27 mouse cellular contexts compared by ENCODE assay signal in genomic region chrX:134300219-134300618, GRCm38 (mm10). TPM values are rescaled to one million over a fixed set of nuclear protein-coding genes. Genes with fewer than 3 reads are reported as not detected.
DNase-seq lines count a peak whose midpoint lies in the region; ATAC-seq and TF ChIP-seq lines count a peak whose summit lies in the region.
"Had no signal": no experiment of that assay in that cellular context is flagged by ENCODE, and none has a peak within 500 bp of the region (broad histone marks: within the 10 kb centered on the region; RNA-seq: fewer than 3 reads in every experiment).

No protein-coding gene starts in this region.

- H3K4me3 ChIP-seq in hindbrain, embryonic 15.5 days = no peak overlapping the region
- H3K4me3 ChIP-seq in hindbrain, embryonic 11.5 days (ENCODE audit: low read depth, low read length) = no peak overlapping the region
- no peak overlapping the region for H3K4me3 ChIP-seq in G1E (ENCODE audit: low read depth, low read length)
- H3K4me3 ChIP-seq in neural tube, embryonic 15.5 days (replicated peaks) = no peak overlapping the region
- H3K4me3 ChIP-seq: heart, adult 2 months; heart, embryonic 13.5 days; kidney, embryonic 15.5 days had no signal

- DNase-seq in hindbrain, embryonic 11.5 days (ENCODE audit: low spot score) = no peak
- DNase-seq in G1E (ENCODE audit: low spot score) = no peak
- DNase-seq in NIH3T3 (ENCODE audit: low read depth) = peak; percentile 9
- no peak for DNase-seq in right cerebral cortex, postnatal 14 days
- no peak for DNase-seq in layer of hippocampus, adult 18-20 months (ENCODE audit: low spot score in 2 of 2)
- no peak for DNase-seq in embryo, embryonic 10.5 days (ENCODE audit: low spot score)
- DNase-seq: adrenal gland, adult 2 months; adrenal gland, postnatal 36 days; cerebellum, adult 2 months; cerebellum, postnatal 14 days; heart, adult 2 months; heart, postnatal 10 days; kidney, adult 18-20 months; kidney, postnatal 4 days; liver; lung, embryonic 14.5 days; lung, postnatal 14 days had no signal

- no peaks in the 10 kb centered on the region for H3K4me1 ChIP-seq in hindbrain, embryonic 15.5 days (replicated peaks)
- no peaks in the 10 kb centered on the region for H3K4me1 ChIP-seq in hindbrain, embryonic 11.5 days (replicated peaks; ENCODE audit: control insufficient read depth, insufficient read depth, low read length)
- H3K4me1 ChIP-seq in G1E (ENCODE audit: insufficient read depth, low read depth, low read length) = peaks cover 32% of the 10 kb centered on the region
- 0 out of 2 replicates have a peak, but pooled peaks cover 3% of the 10 kb centered on the region for H3K4me1 ChIP-seq in neural tube, embryonic 15.5 days
- H3K4me1 ChIP-seq: kidney, embryonic 15.5 days had no signal

- H3K27ac ChIP-seq in hindbrain, embryonic 15.5 days (replicated peaks) = no peak overlapping the region
- no peak overlapping the region for H3K27ac ChIP-seq in hindbrain, embryonic 11.5 days (ENCODE audit: low read depth, low read length)
- no peak overlapping the region for H3K27ac ChIP-seq in neural tube, embryonic 15.5 days (replicated peaks)
- H3K27ac ChIP-seq: heart, adult 2 months; heart, embryonic 13.5 days; kidney, embryonic 15.5 days; liver, embryonic 14.5 days had no signal

- H3K27me3 ChIP-seq in hindbrain, embryonic 15.5 days = no peaks in the 10 kb centered on the region
- H3K27me3 ChIP-seq in hindbrain, embryonic 11.5 days (ENCODE audit: control insufficient read depth, insufficient read depth, low read length) = no peaks in the 10 kb centered on the region; the same call in 1 of the 2 replicates
- H3K27me3 ChIP-seq in G1E (ENCODE audit: insufficient read depth, low read length) = peaks cover 15% of the 10 kb centered on the region
- no peaks in the 10 kb centered on the region for H3K27me3 ChIP-seq in neural tube, embryonic 15.5 days (replicated peaks)

- H3K36me3 ChIP-seq in hindbrain, embryonic 15.5 days = no peaks in the 10 kb centered on the region
- no peaks in the 10 kb centered on the region for H3K36me3 ChIP-seq in hindbrain, embryonic 11.5 days (ENCODE audit: control insufficient read depth, insufficient read depth, low read length)
- no peaks in the 10 kb centered on the region for H3K36me3 ChIP-seq in G1E (replicated peaks)
- no peaks in the 10 kb centered on the region for H3K36me3 ChIP-seq in neural tube, embryonic 15.5 days
- H3K36me3 ChIP-seq: heart, embryonic 13.5 days; kidney, embryonic 15.5 days had no signal

- no peak for TF ChIP-seq CTCF in G1E (IDR thresholded peaks at IDR 0.05; ENCODE audit: low read depth, low read length)

- WGBS in hindbrain, embryonic 15.5 days = 47% methylated on average over 5 of the region's 5 CpGs
- WGBS in hindbrain, embryonic 11.5 days = 60% methylated on average over 5 of the region's 5 CpGs
- 47% methylated on average over 5 of the region's 5 CpGs for WGBS in neural tube, embryonic 15.5 days

- no peaks in the 10 kb centered on the region for H3K9me3 ChIP-seq in hindbrain, embryonic 15.5 days
- H3K9me3 ChIP-seq in hindbrain, embryonic 11.5 days (ENCODE audit: control insufficient read depth, low read length) = no peaks in the 10 kb centered on the region
- no peaks in the 10 kb centered on the region for H3K9me3 ChIP-seq in G1E (replicated peaks)
- no peaks in the 10 kb centered on the region for H3K9me3 ChIP-seq in neural tube, embryonic 15.5 days (replicated peaks)
- H3K9me3 ChIP-seq: heart, embryonic 13.5 days; kidney, embryonic 15.5 days had no signal

- H3K4me2 ChIP-seq in hindbrain, embryonic 15.5 days = 0 out of 2 replicates have a peak overlapping the region, but pooled peaks have one; percentile 56
- no peak overlapping the region for H3K4me2 ChIP-seq in hindbrain, embryonic 11.5 days (replicated peaks; ENCODE audit: low read depth, low read length)
- H3K4me2 ChIP-seq in neural tube, embryonic 15.5 days = peak overlapping the region; percentile 24; the same call in 1 of the 2 replicates
- H3K4me2 ChIP-seq: heart, embryonic 13.5 days; kidney, embryonic 15.5 days; lung, embryonic 14.5 days; midbrain, embryonic 11.5 days had no signal

- no peak overlapping the region for H3K9ac ChIP-seq in hindbrain, embryonic 15.5 days
- H3K9ac ChIP-seq in hindbrain, embryonic 11.5 days (ENCODE audit: low read depth, low read length) = no peak overlapping the region
- H3K9ac ChIP-seq in neural tube, embryonic 15.5 days (replicated peaks) = no peak overlapping the region
- H3K9ac ChIP-seq: heart, embryonic 13.5 days; kidney, embryonic 15.5 days; liver, embryonic 14.5 days; lung, embryonic 14.5 days had no signal

- ATAC-seq in hindbrain, embryonic 15.5 days (ENCODE audit: low FRiP score, low read depth) = no peak
- no peak for ATAC-seq in hindbrain, embryonic 11.5 days (ENCODE audit: low FRiP score)
- peak; percentile 63 for ATAC-seq in G1E (ENCODE audit: extremely low read depth, insufficient number of reproducible peaks, low FRiP score, poor library complexity, severe bottlenecking)
- no peak for ATAC-seq in neural tube, embryonic 15.5 days (ENCODE audit: low FRiP score)
- ATAC-seq: activated CD4-positive, CD25-positive, alpha-beta regulatory T cell, adult 4 months; forebrain, embryonic 14.5 days; inflammation-experienced regulatory T-cells, adult 6 months had no signal

RNA-seq across cellular contexts. Expression of gene Tmem35a, which starts 5.2 kb away (rescaled TPM):
- polyA plus RNA-seq in hindbrain, embryonic 15.5 days (2015; fragmentation: Nextera tagmentation; extraction: Ambion mirVana) = 113 and 114 TPM in 2 replicates
- polyA plus RNA-seq in hindbrain, embryonic 11.5 days (2014; fragmentation: Nextera tagmentation; extraction: Ambion mirVana) = 27.9 and 31.5 TPM in 2 replicates
- total RNA-seq in G1E (2014; fragmentation: Nextera tagmentation) (not detected in 2 replicates), G1E (2017) (0.06 TPM in 1 of 2 replicates, not detected in the other)
- not detected in 2 replicates for polyA plus RNA-seq in G1E (2012)
- polyA plus RNA-seq in neural tube, embryonic 15.5 days (2015; fragmentation: Nextera tagmentation; extraction: Ambion mirVana) = 104 and 132 TPM in 2 replicates
- total RNA-seq in layer of hippocampus, adult 18-20 months (2021) = 10 to 100 TPM; 45.9 to 53.8 TPM
- total RNA-seq: neutrophil, adult 5-6 weeks had no signal
- polyA plus RNA-seq: activated CD4-positive, CD25-positive, alpha-beta regulatory T cell, adult 4 months; inflammation-experienced regulatory T-cells, adult 6 months had no signal

RNA-seq across cellular contexts. Expression of gene Cenpi, which starts 7.7 kb away (rescaled TPM):
- polyA plus RNA-seq in hindbrain, embryonic 15.5 days (2015; fragmentation: Nextera tagmentation; extraction: Ambion mirVana) = 6.3 and 8.6 TPM in 2 replicates
- polyA plus RNA-seq in hindbrain, embryonic 11.5 days (2014; fragmentation: Nextera tagmentation; extraction: Ambion mirVana) = 27.6 and 28.2 TPM in 2 replicates
- total RNA-seq in G1E (2014; fragmentation: Nextera tagmentation) (37.9 and 45.8 TPM in 2 replicates), G1E (2017) (42.6 and 44.7 TPM in 2 replicates)
- 0.47 and 0.86 TPM in 2 replicates for polyA plus RNA-seq in G1E (2012)
- 5.9 and 11.3 TPM in 2 replicates for polyA plus RNA-seq in neural tube, embryonic 15.5 days (2015; fragmentation: Nextera tagmentation; extraction: Ambion mirVana)
- under 1 TPM in 1 of 2 experiments, not detected in 1; 0.25 TPM for total RNA-seq in layer of hippocampus, adult 18-20 months (2021)

RNA-seq across cellular contexts. Expression of gene Trmt2b, which starts 23.4 kb away (rescaled TPM):
- polyA plus RNA-seq in hindbrain, embryonic 15.5 days (2015; fragmentation: Nextera tagmentation; extraction: Ambion mirVana) = 6.7 and 7.3 TPM in 2 replicates
- polyA plus RNA-seq in hindbrain, embryonic 11.5 days (2014; fragmentation: Nextera tagmentation; extraction: Ambion mirVana) = 7.3 and 7.6 TPM in 2 replicates
- total RNA-seq in G1E (2014; fragmentation: Nextera tagmentation) (27.0 and 34.8 TPM in 2 replicates), G1E (2017) (37.5 and 39.2 TPM in 2 replicates)
- polyA plus RNA-seq in G1E (2012) = 0.89 and 1.6 TPM in 2 replicates
- polyA plus RNA-seq in neural tube, embryonic 15.5 days (2015; fragmentation: Nextera tagmentation; extraction: Ambion mirVana) = 7.1 and 10.6 TPM in 2 replicates
- total RNA-seq in layer of hippocampus, adult 18-20 months (2021) = 1 to 10 TPM; 6.7 to 10.0 TPM

Comparison
In these comparisons a context has a peak if more than half of its experiments do, and no peak if none do; other contexts are left out.
1. RNA of gene Tmem35a, which starts 5.2 kb away (polyA plus RNA-seq): 104 to 132 TPM in neural tube, embryonic 15.5 days, 113 to 114 TPM in hindbrain, embryonic 15.5 days and 27.9 to 31.5 TPM in hindbrain, embryonic 11.5 days; not detected in G1E; every median in the first group is over 10 times any median in the second.